Mouse (Mus musculus) midbrain, postnatal 0 days (tissue): ENCODE data around the gene Arhgap8. TPM values are rescaled to one million over a fixed set of nuclear protein-coding genes. Genes with fewer than 3 reads are reported as not detected.

Experiments used
- ATAC-seq: fragments of 200-750 bp; cut with Nextera tagmentation; 2 replicates; pipeline ENCODE4 v1.8.0; 2017; ENCODE audit warnings: moderate number of reproducible peaks, mild to moderate bottlenecking, moderate TSS enrichment, moderate library complexity; ENCODE audit not compliant: low FRiP score
- DNase-seq: peaks from one replicate; pipeline ENCODE4 v3.0.0-alpha.2; 2015; ENCODE audit warnings: low spot score
- H3K27ac ChIP-seq: fragments of 300-500 bp; sonication (generic); 2 replicates; pipeline ENCODE4 v1.5.1; 2014; ENCODE audit warnings: low read depth, mild to moderate bottlenecking, low read length, mixed read lengths
- H3K27me3 ChIP-seq: fragments of 300-500 bp; sonication (generic); 2 replicates; pipeline ENCODE4 v1.6.1; 2014; ENCODE audit warnings: low read length, control low read depth, mixed read lengths; ENCODE audit not compliant: insufficient read depth
- H3K36me3 ChIP-seq: fragments of 300-500 bp; sonication (generic); 2 replicates; pipeline ENCODE4 v1.6.1; 2014; ENCODE audit warnings: low read length, control low read depth, mixed read lengths; ENCODE audit not compliant: insufficient read depth
- H3K4me1 ChIP-seq: fragments of 300-500 bp; sonication (generic); 2 replicates; pipeline ENCODE4 v1.6.1; 2014; ENCODE audit warnings: mild to moderate bottlenecking, control low read depth, antibody characterized with exemption, low read length, mixed read lengths; ENCODE audit not compliant: insufficient read depth
- H3K4me2 ChIP-seq: fragments of 300-500 bp; sonication (generic); 2 replicates; pipeline ENCODE4 v1.6.1; 2014; ENCODE audit warnings: low read depth, mild to moderate bottlenecking, low read length, mixed read lengths; ENCODE audit not compliant: poor library complexity, severe bottlenecking
- H3K4me3 ChIP-seq: fragments of 300-500 bp; sonication (generic); 2 replicates; pipeline ENCODE4 v1.5.1; 2014; ENCODE audit warnings: low read depth, mild to moderate bottlenecking, low read length, moderate library complexity
- H3K9ac ChIP-seq: fragments of 300-500 bp; sonication (generic); replicated peaks from 2 replicates; pipeline ENCODE4 v1.6.1; 2014; ENCODE audit warnings: mild to moderate bottlenecking, low read length, moderate library complexity, mixed read lengths; ENCODE audit not compliant: poor library complexity, severe bottlenecking
- H3K9me3 ChIP-seq: fragments of 300-500 bp; sonication (generic); 2 replicates; pipeline ENCODE4 v1.6.1; 2016; ENCODE audit warnings: low read length, control low read depth
- CTCF ChIP-seq: IDR thresholded peaks from 2 replicates; pipeline ENCODE4 v1.5.1; 2016; ENCODE audit warnings: antibody characterized with exemption, mild to moderate bottlenecking
- WGBS: fragments of 180-500 bp; shearing (Covaris S2); extraction: QIAGEN DNeasy Blood & Tissue Kit; methylation state at CpG from one replicate; pipeline ENCODE4 v1.1.7; 2014; 5-methylcytosine and 5-hydroxymethylcytosine counted together
- polyA plus RNA-seq: library from polyadenylated mRNA; unstranded; fragments of >200 nt; fragmentation: Nextera tagmentation; extraction: Ambion mirVana; gene quantifications from 2 replicates; pipeline ENCODE4 v1.2.1, GENCODE M21; 2015
- total RNA-seq: library from RNA; depleted of rRNA; stranded (reverse); fragments of >200 nt; gene quantifications from 2 replicates; pipeline ENCODE4 v1.2.3, GENCODE M21; 2014

Gene Arhgap8
- total and polyA plus RNA-seq, 2 experiments from 2014 or later: 0.44 to 0.53 TPM

DNA sequence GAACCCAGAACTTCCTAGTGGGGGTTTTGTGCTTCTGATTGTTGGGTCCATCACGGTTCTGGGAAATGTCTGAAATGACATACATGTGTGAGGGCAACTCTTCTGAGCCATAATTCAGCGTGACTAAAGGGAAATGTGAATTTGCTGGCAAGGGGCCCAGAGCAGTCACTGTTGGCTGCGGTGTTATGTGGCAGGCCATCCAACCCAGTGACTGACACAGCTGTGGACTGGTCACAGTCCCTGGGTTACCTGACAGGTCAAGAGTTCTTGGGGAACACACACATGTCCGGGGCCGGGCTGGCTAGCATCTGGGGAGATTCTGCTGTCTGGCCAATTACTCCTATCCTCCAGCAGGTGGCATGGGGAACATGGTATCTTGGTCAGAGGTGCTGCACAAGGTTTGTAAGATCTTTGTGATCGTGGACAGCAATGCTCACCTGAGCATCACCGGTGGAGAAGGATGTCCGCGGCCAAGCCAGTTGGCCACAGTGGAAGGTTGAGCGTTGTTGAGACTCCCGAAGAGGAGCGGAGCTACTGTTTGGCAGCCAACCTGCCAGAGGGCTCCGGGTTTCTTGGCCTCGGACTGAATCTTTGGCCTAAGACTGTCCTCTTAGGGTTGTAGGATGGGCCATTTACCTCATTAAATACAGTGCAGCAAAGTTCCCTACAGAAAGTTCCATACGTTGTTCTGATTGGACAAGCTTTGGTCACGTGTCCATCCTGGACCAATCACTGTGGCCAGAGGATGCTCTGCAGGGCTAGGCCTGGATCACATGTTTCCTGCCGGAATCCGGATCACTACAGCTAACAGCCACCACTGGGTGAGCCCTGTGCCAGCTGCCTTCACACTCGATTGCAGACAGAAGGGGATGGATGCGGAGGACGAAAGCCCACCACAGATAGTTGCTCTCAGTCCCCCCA, 52.6 kb downstream of the Arhgap8 start:
- ATAC-seq: no peak
- Histone ChIP-seq H3K4me1 (no peaks in the 10 kb centered on the region), H3K9me3 (no peaks in the 10 kb centered on the region), H3K4me2 (no peak overlapping the region), H3K36me3 (no peaks in the 10 kb centered on the region), H3K4me3 (no peak overlapping the region), H3K27ac (no peak overlapping the region), H3K27me3 (no peaks in the 10 kb centered on the region; the same call in 1 of the 2 replicates), H3K9ac (no peak overlapping the region)
- DNase-seq: peak; percentile 53
- WGBS: 78% methylated on average over 21 of the region's 21 CpGs
- peak; percentile 71 for TF ChIP-seq CTCF

DNA sequence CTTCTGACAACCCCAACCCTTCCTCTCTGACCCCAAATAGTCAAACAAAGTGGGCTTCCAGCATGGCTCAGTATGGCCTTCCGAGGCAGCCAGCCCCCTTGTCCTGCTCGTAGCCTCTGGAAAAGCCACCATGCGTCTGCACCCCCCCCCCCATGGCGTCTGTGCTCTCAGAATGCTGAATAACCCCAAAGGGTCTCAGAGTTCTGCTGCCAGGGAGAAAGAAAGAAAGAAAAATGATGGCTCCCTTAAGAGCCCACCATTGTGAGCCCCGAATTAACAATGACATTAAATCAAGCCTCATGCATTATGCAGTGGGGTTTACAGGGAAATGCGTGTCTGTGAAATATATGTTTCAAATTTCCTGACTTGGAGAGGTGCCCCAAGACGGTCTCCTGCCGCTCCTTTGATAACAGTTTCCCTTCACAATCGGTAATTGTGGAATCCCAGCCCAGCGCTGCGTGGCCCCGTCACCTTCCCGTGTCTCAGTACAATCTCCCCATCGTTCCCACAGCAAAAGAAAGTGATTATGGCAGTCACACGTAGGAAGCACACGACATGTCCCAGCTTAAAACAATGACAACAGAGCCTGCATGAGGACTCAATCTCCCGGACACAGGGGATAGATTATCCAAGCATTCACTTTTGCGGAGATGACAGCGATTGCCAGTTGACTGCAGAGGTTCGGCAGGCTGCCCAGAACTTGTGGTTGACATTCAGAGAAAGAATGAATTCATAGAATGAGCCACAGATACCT, 55.7 kb downstream of the Arhgap8 start:
- Histone ChIP-seq H3K27ac (no peak overlapping the region), H3K4me2 (peak overlapping the region; percentile 13), H3K4me1 (no peaks in the 10 kb centered on the region; the same call in 1 of the 2 replicates), H3K9me3 (no peaks in the 10 kb centered on the region), H3K4me3 (no peak overlapping the region), H3K27me3 (no peaks in the 10 kb centered on the region; the same call in 1 of the 2 replicates), H3K9ac (no peak overlapping the region), H3K36me3 (no peaks in the 10 kb centered on the region)
- peak; percentile 56 for DNase-seq
- 9% methylated on average over 20 of the region's 20 CpGs for WGBS
- no peak for TF ChIP-seq CTCF
- ATAC-seq: no peak

DNA sequence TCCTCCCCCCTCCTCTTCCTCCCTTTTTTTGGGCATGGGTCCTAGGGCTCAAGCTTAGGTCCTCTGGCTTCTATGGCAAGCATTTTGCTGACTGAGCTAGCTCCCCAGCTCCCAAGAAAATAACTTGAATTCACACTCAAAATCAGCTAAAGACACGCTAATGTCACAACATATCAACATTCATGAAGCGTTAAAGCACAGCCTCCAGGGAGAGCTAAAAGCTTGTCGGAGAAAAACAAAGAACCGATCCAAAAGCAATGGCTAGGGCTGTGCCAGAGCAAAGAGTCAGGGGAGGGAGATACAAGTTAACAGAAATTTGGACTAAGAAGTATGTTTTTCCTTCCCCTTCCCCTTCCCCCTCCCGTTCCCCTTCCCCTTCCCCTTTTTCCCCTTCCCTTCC, 58.7 kb downstream of the Arhgap8 start:
- Histone ChIP-seq H3K4me1 (no peaks in the 10 kb centered on the region; the same call in 1 of the 2 replicates), H3K27ac (no peak overlapping the region), H3K4me2 (no peak overlapping the region), H3K27me3 (no peaks in the 10 kb centered on the region), H3K9me3 (no peaks in the 10 kb centered on the region), H3K36me3 (no peaks in the 10 kb centered on the region), H3K9ac (no peak overlapping the region), H3K4me3 (no peak overlapping the region)
- 0 out of 2 replicates have a peak, but pooled peaks have one; percentile 3 for TF ChIP-seq CTCF
- WGBS: 21% methylated on average over 5 of the region's 5 CpGs
- DNase-seq: peak; percentile 48
- ATAC-seq: no peak

DNA sequence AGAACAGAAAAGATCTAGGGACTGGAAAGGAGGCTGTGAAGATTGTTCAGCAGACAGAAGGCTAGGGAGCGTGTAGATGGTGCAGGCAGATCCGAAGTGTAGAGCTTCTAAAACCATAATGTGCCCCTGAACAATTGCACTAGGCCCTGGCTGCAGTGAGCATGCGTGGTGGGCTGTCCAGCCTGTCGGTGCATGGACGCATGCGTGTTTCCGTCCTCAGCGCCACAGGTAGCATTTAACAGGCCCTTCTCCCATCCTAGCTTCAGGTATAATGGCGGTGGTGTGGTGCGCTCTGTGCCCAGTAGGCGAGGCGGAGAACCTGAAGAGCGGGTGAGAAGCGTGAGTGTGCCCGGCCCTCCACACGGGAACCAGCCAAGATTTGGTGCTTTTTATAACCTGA, 65.0 kb downstream of the Arhgap8 start:
- no peaks in the 10 kb centered on the region for H3K36me3 ChIP-seq
- no peak overlapping the region for H3K4me2 ChIP-seq
- H3K9me3 ChIP-seq: no peaks in the 10 kb centered on the region
- no peaks in the 10 kb centered on the region; the same call in 1 of the 2 replicates for H3K4me1 ChIP-seq
- H3K4me3 ChIP-seq: no peak overlapping the region
- WGBS: 95% methylated on average over 16 of the region's 16 CpGs
- ATAC-seq (no peak), DNase-seq (no peak)
- H3K9ac ChIP-seq: no peak overlapping the region
- no peak for TF ChIP-seq CTCF
- H3K27ac ChIP-seq: no peak overlapping the region
- H3K27me3 ChIP-seq: no peaks in the 10 kb centered on the region

DNA sequence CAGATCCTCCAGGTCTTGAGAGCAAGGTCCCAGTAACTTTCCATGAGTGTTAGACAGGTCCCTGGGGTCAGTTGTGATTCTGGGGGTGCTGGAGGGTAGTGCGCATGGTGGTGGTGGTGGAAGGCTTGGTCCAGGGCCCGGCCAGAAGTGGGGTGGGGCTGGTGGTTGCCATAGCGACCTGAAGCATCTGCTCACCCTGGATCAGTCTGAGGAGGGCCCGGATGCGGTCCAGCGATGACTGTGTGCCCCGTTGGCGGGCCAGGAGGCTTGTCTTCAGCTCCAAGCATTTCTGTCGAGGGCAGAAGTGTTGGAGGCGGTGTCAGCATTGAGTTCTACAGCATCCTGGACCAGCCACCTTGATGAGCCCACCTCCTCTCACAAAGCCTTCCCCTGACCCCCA, 67.3 kb downstream of the Arhgap8 start:
- 64% methylated on average over 10 of the region's 10 CpGs for WGBS
- no peaks in the 10 kb centered on the region for H3K27me3 ChIP-seq
- H3K4me1 ChIP-seq: no peaks in the 10 kb centered on the region
- no peak for TF ChIP-seq CTCF
- ATAC-seq (no peak), DNase-seq (no peak)
- H3K9ac ChIP-seq: no peak overlapping the region
- no peak overlapping the region for H3K4me3 ChIP-seq
- no peaks in the 10 kb centered on the region; the same call in 1 of the 2 replicates for H3K36me3 ChIP-seq
- H3K27ac ChIP-seq: no peak overlapping the region
- H3K4me2 ChIP-seq: no peak overlapping the region
- no peaks in the 10 kb centered on the region for H3K9me3 ChIP-seq
